Mouse (Mus musculus): ENCODE results near the gene Cdk17. TPM values are rescaled to one million over a fixed set of nuclear protein-coding genes. Genes with fewer than 3 reads are reported as not detected.
A peak's percentile ranks its signal among the peaks of the same experiment; 100 is the strongest.

Gene Cdk17
- polyA plus RNA-seq, 1 experiment from 2014 or later: 24.8 TPM

- H3K4me2 ChIP-seq (replicated peaks; ENCODE audit: low read depth, low read length): no peak overlapping the region
- H3K36me3 ChIP-seq (ENCODE audit: control insufficient read depth, insufficient read depth, low read length): 0 out of 2 replicates have a peak, but pooled peaks cover 3% of the 10 kb centered on the region
- 0 out of 2 replicates have a peak, but pooled peaks cover 5% of the 10 kb centered on the region for H3K4me1 ChIP-seq (ENCODE audit: control insufficient read depth, insufficient read depth, low read length)
- no peaks in the 10 kb centered on the region for H3K27me3 ChIP-seq (ENCODE audit: control insufficient read depth, insufficient read depth, low read length)
- WGBS: 91% methylated on average over 3 of the region's 3 CpGs
- H3K4me3 ChIP-seq (ENCODE audit: low read length): no peak overlapping the region
- H3K9me3 ChIP-seq (ENCODE audit: control insufficient read depth, low read length): no peaks in the 10 kb centered on the region
- no peak overlapping the region for H3K9ac ChIP-seq (ENCODE audit: low read depth, low read length)
- ATAC-seq (ENCODE audit: low FRiP score, low TSS enrichment): no peak
- H3K27ac ChIP-seq (ENCODE audit: low read depth, low read length): no peak overlapping the region
Measured at GRCm38 (mm10) chr10:93198958-93199357, 38.3 kb downstream of the Cdk17 start.

- no peaks in the 10 kb centered on the region for H3K9me3 ChIP-seq (ENCODE audit: control insufficient read depth, low read length)
- H3K27me3 ChIP-seq (ENCODE audit: control insufficient read depth, insufficient read depth, low read length): no peaks in the 10 kb centered on the region
- H3K4me2 ChIP-seq (replicated peaks; ENCODE audit: low read depth, low read length): no peak overlapping the region
- ATAC-seq (ENCODE audit: low FRiP score, low TSS enrichment): no peak
- H3K27ac ChIP-seq (ENCODE audit: low read depth, low read length): no peak overlapping the region
- no peak overlapping the region for H3K4me3 ChIP-seq (ENCODE audit: low read length)
- no peak overlapping the region for H3K9ac ChIP-seq (ENCODE audit: low read depth, low read length)
- H3K4me1 ChIP-seq (ENCODE audit: control insufficient read depth, insufficient read depth, low read length): no peaks in the 10 kb centered on the region
- WGBS: 84% methylated on average over 6 of the region's 6 CpGs
- H3K36me3 ChIP-seq (ENCODE audit: control insufficient read depth, insufficient read depth, low read length): 0 out of 2 replicates have a peak, but pooled peaks cover 3% of the 10 kb centered on the region
Measured at GRCm38 (mm10) chr10:93201846-93202458, 41.3 kb downstream of the Cdk17 start.

- 82% methylated on average over 4 of the region's 4 CpGs for WGBS
- Histone ChIP-seq H3K9me3 (ENCODE audit: control insufficient read depth, low read length) (no peaks in the 10 kb centered on the region), H3K36me3 (ENCODE audit: control insufficient read depth, insufficient read depth, low read length) (peaks cover 4% of the 10 kb centered on the region; the same call in 1 of the 2 replicates), H3K4me3 (ENCODE audit: low read length) (no peak overlapping the region), H3K9ac (ENCODE audit: low read depth, low read length) (no peak overlapping the region), H3K4me2 (replicated peaks; ENCODE audit: low read depth, low read length) (no peak overlapping the region), H3K4me1 (ENCODE audit: control insufficient read depth, insufficient read depth, low read length) (no peaks in the 10 kb centered on the region), H3K27me3 (ENCODE audit: control insufficient read depth, insufficient read depth, low read length) (no peaks in the 10 kb centered on the region), H3K27ac (ENCODE audit: low read depth, low read length) (no peak overlapping the region)
- no peak for ATAC-seq (ENCODE audit: low FRiP score, low TSS enrichment)
Measured at GRCm38 (mm10) chr10:93205287-93205956, 44.7 kb downstream of the Cdk17 start.

GRCm38 (mm10) chr10:93207176-93207575 lies 46.5 kb downstream of the Cdk17 start:
- Histone ChIP-seq H3K9ac (ENCODE audit: low read depth, low read length) (no peak overlapping the region), H3K4me1 (ENCODE audit: control insufficient read depth, insufficient read depth, low read length) (no peaks in the 10 kb centered on the region), H3K4me2 (replicated peaks; ENCODE audit: low read depth, low read length) (no peak overlapping the region), H3K27ac (ENCODE audit: low read depth, low read length) (no peak overlapping the region), H3K36me3 (ENCODE audit: control insufficient read depth, insufficient read depth, low read length) (peaks cover 8% of the 10 kb centered on the region; the same call in 1 of the 2 replicates), H3K27me3 (ENCODE audit: control insufficient read depth, insufficient read depth, low read length) (no peaks in the 10 kb centered on the region), H3K9me3 (ENCODE audit: control insufficient read depth, low read length) (no peaks in the 10 kb centered on the region), H3K4me3 (ENCODE audit: low read length) (no peak overlapping the region)
- 81% methylated on average over 5 of the region's 5 CpGs for WGBS
- no peak for ATAC-seq (ENCODE audit: low FRiP score, low TSS enrichment)

GRCm38 (mm10) chr10:93212699-93213098 lies 52.0 kb downstream of the Cdk17 start:
- H3K27ac ChIP-seq (ENCODE audit: low read depth, low read length): no peak overlapping the region
- H3K4me2 ChIP-seq (replicated peaks; ENCODE audit: low read depth, low read length): no peak overlapping the region
- no peak overlapping the region for H3K4me3 ChIP-seq (ENCODE audit: low read length)
- no peaks in the 10 kb centered on the region for H3K9me3 ChIP-seq (ENCODE audit: control insufficient read depth, low read length)
- no peak for ATAC-seq (ENCODE audit: low FRiP score, low TSS enrichment)
- H3K36me3 ChIP-seq (ENCODE audit: control insufficient read depth, insufficient read depth, low read length): peaks cover 37% of the 10 kb centered on the region
- no peak overlapping the region for H3K9ac ChIP-seq (ENCODE audit: low read depth, low read length)
- WGBS: 84% methylated on average over 2 of the region's 2 CpGs
- no peaks in the 10 kb centered on the region for H3K27me3 ChIP-seq (ENCODE audit: control insufficient read depth, insufficient read depth, low read length)
- H3K4me1 ChIP-seq (ENCODE audit: control insufficient read depth, insufficient read depth, low read length): 0 out of 2 replicates have a peak, but pooled peaks cover 6% of the 10 kb centered on the region

GRCm38 (mm10) chr10:93213339-93213738 lies 52.7 kb downstream of the Cdk17 start:
- H3K4me2 ChIP-seq (replicated peaks; ENCODE audit: low read depth, low read length): no peak overlapping the region
- H3K9me3 ChIP-seq (ENCODE audit: control insufficient read depth, low read length): no peaks in the 10 kb centered on the region
- H3K27me3 ChIP-seq (ENCODE audit: control insufficient read depth, insufficient read depth, low read length): no peaks in the 10 kb centered on the region
- no peak overlapping the region for H3K4me3 ChIP-seq (ENCODE audit: low read length)
- H3K9ac ChIP-seq (ENCODE audit: low read depth, low read length): no peak overlapping the region
- H3K27ac ChIP-seq (ENCODE audit: low read depth, low read length): no peak overlapping the region
- peaks cover 43% of the 10 kb centered on the region for H3K36me3 ChIP-seq (ENCODE audit: control insufficient read depth, insufficient read depth, low read length)
- ATAC-seq (ENCODE audit: low FRiP score, low TSS enrichment): no peak
- 0 out of 2 replicates have a peak, but pooled peaks cover 6% of the 10 kb centered on the region for H3K4me1 ChIP-seq (ENCODE audit: control insufficient read depth, insufficient read depth, low read length)
- 89% methylated on average over 7 of the region's 7 CpGs for WGBS

- Histone ChIP-seq H3K27me3 (ENCODE audit: control insufficient read depth, insufficient read depth, low read length) (no peaks in the 10 kb centered on the region), H3K4me3 (ENCODE audit: low read length) (no peak overlapping the region), H3K36me3 (ENCODE audit: control insufficient read depth, insufficient read depth, low read length) (peaks cover 41% of the 10 kb centered on the region), H3K9ac (ENCODE audit: low read depth, low read length) (no peak overlapping the region), H3K4me1 (ENCODE audit: control insufficient read depth, insufficient read depth, low read length) (0 out of 2 replicates have a peak, but pooled peaks cover 6% of the 10 kb centered on the region), H3K9me3 (ENCODE audit: control insufficient read depth, low read length) (no peaks in the 10 kb centered on the region), H3K4me2 (replicated peaks; ENCODE audit: low read depth, low read length) (no peak overlapping the region), H3K27ac (ENCODE audit: low read depth, low read length) (no peak overlapping the region)
- ATAC-seq (ENCODE audit: low FRiP score, low TSS enrichment): 0 out of 2 replicates have a peak, but pooled peaks have one; percentile 73
- 43% methylated on average over 4 of the region's 4 CpGs for WGBS
Measured at GRCm38 (mm10) chr10:93214251-93214650, 53.6 kb downstream of the Cdk17 start.

GRCm38 (mm10) chr10:93215051-93215763 lies 54.5 kb downstream of the Cdk17 start:
- H3K4me1 ChIP-seq (ENCODE audit: control insufficient read depth, insufficient read depth, low read length): 0 out of 2 replicates have a peak, but pooled peaks cover 6% of the 10 kb centered on the region
- H3K4me3 ChIP-seq (ENCODE audit: low read length): no peak overlapping the region
- WGBS: 88% methylated on average over 8 of the region's 8 CpGs
- no peak for ATAC-seq (ENCODE audit: low FRiP score, low TSS enrichment)
- H3K36me3 ChIP-seq (ENCODE audit: control insufficient read depth, insufficient read depth, low read length): peaks cover 41% of the 10 kb centered on the region
- no peak overlapping the region for H3K4me2 ChIP-seq (replicated peaks; ENCODE audit: low read depth, low read length)
- no peaks in the 10 kb centered on the region for H3K27me3 ChIP-seq (ENCODE audit: control insufficient read depth, insufficient read depth, low read length)
- H3K9me3 ChIP-seq (ENCODE audit: control insufficient read depth, low read length): no peaks in the 10 kb centered on the region
- no peak overlapping the region for H3K9ac ChIP-seq (ENCODE audit: low read depth, low read length)
- no peak overlapping the region for H3K27ac ChIP-seq (ENCODE audit: low read depth, low read length)

All from kidney, embryonic 14.5 days (tissue).